Mouse (Mus musculus) spleen, postnatal 4 days (tissue): Measurements from ENCODE around the gene Dyrk1a.

Source experiments
- DNase-seq, 2 experiments: peaks; one replicate each; pipeline ENCODE4 v3.0.0; 2022; ENCODE audit warnings: low spot score in 2 of 2

The Dyrk1a gene

DNA sequence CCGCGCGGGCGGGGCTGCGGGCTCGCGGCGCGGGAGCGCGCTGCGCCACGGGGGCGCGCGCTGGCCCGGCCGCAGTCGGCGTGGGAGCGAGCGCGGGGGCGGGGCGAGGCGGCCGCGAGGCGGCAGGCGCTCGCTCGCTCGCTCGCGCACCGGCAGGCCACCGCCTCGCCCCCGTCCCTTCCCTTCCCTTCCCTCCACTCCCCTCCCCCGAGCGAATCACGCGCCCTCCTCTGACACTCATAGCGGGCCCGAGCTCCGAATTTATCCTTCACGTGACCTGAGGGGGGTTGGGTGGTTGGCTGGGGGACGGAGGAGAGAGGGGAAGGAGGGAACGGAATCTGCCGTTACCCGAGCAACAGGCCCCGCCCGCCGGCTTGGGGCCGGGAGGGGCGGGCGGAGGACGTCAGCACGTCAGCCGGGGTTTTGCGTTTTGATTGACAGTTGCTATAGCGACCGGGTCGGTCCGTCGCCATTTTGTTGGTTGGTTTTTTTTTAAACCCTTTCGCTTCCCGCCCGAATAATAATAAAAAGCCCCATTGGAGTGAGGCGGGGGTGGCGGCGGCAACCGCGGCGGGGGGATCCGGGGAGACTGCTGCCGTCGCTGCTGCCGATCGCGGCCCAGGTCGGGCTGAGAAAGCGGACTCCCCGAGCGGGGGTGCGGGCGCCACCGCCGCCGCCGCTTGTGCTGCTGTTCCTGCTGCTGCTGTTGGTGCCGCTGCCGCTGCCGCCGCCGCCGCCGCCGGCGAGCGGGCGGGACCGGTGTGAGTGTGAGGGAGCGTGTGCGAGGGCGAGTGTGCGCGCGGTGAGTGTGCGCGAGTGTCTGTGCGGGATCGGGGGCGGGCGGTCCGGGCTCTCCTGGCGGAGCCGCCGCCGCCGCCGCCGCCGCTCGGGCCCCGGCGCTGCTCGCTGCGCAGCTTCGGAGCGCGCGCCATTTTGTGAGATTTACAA lies at the start of gene Dyrk1a:
Gene Dyrk1a (plus strand): TSS at position 782 of the 948 bp plus-strand sequence.
- peak; percentile 98 to 99 for DNase-seq

GRCm38 (mm10) chr16:94523594-94524377 lies 46.0 kb upstream of the Dyrk1a start:
- no peak for DNase-seq

DNA sequence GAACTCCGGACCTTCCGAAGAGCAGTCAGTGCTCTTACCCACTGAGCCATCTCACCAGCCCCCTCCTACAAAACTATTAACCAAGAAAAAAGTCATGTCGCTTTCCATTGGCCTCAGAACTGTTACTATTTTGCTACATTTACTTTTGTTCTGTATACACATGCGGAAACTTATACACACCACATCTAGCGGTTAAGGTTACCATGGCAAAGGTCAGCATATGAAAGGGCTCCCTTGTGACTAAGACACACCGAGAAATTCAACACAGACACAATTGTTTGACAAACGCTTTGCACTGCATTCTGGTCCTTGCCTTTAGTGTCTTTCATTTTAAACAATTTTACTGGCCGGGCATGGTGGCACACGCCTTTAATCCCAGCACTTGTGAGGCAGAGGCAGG lies 45.1 kb upstream of the Dyrk1a start:
- DNase-seq = no peak

DNA sequence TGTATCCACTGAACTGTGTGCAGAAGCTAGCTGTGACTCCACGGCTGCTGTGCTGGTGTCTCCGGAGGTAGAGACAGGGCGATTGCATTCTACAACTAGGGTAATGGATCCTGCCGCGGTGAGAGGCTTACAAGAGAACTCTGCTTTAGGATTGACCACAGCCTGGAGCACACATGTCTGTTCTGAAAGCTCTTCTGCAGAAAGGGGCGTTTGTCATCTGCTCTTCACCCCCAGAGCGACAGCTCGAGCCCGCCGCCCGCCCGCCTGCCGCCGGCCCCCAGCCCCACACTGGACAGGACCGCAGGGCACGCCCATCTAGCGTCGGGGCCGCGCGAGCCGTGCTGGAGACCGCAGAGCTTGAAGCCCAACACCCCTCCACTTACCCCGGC lies 43.9 kb upstream of the Dyrk1a start:
- no peak for DNase-seq

- DNase-seq = peak; percentile 98 to 99
These were observed 43.3 kb upstream of the Dyrk1a start, which contains the start of gene Vps26c for GRCm38 (mm10) chr16:94526344-94527151. TSS of gene Vps26c (minus strand) at chr16:94526830.

DNA sequence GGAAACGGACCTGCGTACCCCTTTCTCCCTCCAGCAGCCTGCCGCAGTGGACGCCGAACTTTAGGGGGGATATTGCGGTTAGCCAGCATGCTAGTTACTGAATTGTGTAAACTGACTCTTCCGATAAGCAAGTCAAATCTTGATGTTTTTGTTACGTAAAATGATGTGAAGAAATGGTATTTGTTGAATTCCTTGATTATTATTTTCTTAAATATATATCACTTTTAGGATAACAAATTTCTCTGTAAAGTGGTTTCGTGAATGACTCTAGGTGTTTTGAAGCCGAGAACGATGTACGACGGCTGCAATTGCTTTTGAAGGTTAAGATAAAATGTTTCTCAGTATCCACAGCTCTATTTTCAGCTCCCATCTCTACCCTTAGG lies 42.7 kb upstream of the Dyrk1a start:
- DNase-seq = no peak

- DNase-seq = no peak
These were observed 42.3 kb upstream of the Dyrk1a start for GRCm38 (mm10) chr16:94527546-94527945.

DNA sequence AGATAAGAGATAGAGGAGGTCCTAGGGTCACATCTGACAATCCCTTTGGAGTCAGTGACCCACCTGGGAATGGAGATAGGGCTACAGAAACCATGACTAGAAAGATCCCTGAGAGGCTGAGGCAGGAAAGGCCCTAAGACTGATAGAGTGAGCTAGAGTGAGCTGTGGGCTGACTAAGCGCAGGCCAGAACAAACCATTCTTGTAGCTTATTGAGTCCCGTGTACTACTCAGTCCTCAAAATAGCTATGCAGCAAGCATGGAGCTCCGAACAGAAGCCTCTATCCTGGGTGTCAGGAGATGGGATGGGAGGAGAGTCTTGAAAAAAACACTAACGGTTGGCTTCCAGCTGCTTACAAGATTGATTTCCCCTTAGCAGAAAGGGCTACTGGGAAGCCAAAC lies 38.5 kb upstream of the Dyrk1a start:
- no peak for DNase-seq

DNA sequence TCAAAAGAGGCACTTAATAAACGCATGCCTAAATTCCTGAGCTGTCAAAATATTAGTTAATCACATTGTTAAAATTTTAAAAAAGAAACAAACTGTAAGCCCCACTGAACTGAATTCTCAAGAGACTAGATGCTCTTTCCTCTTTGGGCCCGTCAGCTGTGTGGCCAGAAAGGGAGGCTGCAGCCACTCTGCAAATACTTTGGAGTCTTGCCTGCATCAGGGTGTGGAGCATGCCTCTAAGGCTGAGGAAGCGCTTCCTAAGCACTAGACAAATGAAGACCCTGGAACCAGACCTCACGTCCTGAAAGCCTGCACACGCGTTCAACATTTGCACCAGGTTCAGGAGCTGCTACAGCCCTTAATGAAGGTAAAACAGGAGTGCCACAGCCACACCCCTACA lies 36.1 kb upstream of the Dyrk1a start:
- no peak for DNase-seq

- DNase-seq = no peak
These were observed 34.1 kb upstream of the Dyrk1a start for GRCm38 (mm10) chr16:94535716-94536115.

DNA sequence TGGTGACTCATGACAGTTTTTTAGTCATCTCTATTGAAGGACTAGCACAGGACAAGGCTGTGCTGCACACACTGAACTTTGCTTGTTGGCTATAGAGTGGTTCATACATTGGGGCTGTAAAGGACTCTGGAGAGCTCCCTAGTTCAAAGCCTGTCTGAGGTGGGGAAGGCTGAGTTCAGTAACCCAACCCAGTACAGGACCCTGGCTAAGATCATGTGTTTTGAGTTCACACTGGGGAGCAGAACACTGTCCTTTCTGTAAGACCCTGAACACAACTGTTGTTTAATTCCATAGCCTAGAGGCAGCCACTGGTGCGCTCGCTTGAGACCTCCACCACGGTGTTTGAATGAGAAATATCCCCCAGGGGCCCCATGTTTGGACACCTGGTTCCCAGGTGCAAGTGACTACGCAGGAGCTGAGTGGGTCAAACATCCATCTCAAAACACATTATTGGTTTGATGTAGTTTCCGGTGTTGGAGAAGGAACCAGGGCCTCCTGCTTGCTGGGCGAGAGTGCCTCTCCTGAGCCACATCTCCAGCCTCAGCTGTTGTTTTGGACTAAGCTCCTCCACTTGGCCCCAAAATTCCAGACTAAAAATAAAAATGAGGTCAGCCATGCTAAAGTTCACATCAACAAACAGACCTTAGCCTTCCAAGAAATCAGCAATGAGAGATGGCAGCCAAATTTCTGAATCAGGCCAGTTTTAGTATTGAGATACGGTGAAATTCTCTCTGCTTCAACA lies 33.2 kb upstream of the Dyrk1a start:
- DNase-seq = no peak

DNA sequence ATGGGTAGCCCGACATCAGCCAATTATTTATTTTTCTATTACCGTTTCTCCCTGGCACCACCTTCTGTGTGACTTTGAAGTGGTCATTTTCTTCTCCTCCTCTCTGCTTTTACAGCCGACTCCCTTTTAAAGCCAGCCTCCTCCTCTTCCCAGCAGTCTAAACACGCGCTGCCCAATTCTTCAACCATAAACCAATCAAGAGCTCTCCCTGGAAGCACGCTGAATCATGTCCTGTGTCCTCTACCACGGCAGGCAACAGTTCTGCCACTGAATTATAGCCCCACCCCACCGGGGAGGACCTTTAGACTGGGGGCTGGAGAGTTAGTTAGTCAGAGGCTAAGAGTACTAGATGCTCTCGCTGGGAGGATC lies 32.7 kb upstream of the Dyrk1a start:
- DNase-seq = no peak

DNA sequence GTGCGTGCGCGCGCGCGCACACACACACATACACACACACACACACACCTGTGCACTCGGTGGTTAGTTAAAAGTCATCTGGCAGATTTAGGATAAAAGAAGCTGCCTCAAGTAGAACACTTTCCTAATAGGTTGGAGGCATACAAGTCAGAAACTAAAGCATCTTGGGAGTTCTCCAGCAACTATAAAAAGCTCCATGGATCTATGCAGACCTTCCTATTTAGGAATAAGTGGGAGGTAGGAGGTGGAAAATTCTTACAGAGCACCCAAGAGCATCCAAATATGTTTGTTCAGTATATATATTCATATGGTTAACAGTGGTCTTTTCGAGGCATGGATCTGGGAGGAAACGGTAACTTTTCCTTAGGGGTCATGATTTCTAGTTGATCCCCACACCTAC lies 29.7 kb upstream of the Dyrk1a start:
- no peak for DNase-seq

- DNase-seq = no peak
These were observed 26.9 kb upstream of the Dyrk1a start for GRCm38 (mm10) chr16:94542898-94543297.

GRCm38 (mm10) chr16:94544540-94545105 lies 25.2 kb upstream of the Dyrk1a start:
- DNase-seq = no peak

GRCm38 (mm10) chr16:94545781-94546562 lies 23.8 kb upstream of the Dyrk1a start:
- DNase-seq = no peak

DNA sequence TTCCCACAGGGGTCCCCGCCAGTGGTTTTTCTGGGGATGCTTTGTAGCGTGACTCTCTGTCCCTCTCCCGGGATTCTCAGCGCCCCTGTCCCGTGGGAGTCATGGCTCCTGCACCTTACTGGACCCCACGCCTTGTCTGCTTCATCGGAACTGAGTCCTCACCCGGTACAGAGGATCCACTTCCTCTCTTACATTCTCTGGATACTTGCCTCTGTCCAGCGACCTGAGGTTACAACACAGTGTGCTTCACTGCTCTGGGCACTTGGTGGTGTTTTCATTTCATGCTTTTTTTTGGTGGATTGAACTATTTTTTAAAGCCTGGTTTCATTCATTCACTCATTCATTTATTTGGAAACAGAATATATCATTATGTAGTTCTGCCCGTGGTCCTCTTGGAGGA lies 20.0 kb upstream of the Dyrk1a start:
- no peak for DNase-seq

DNA sequence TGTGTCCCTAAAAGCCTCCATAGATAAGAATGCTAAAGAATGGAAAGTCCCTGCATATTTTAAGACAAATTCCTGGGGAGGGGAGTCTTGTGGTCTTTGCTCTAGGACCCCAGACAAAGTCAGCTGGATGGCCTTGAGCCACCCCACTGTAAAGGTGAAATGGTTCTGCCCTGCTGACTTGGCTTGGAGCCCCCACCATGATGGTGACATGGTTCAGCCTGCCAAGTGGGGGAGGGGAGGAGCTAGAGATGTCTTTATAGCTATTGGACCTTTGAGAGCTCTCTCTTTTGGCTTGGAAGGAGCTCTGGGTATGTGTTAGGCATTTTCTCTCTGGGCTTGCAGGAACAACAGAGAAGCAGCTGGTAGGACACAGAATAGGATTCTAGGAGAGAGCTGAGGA lies 17.9 kb upstream of the Dyrk1a start:
- no peak for DNase-seq

DNA sequence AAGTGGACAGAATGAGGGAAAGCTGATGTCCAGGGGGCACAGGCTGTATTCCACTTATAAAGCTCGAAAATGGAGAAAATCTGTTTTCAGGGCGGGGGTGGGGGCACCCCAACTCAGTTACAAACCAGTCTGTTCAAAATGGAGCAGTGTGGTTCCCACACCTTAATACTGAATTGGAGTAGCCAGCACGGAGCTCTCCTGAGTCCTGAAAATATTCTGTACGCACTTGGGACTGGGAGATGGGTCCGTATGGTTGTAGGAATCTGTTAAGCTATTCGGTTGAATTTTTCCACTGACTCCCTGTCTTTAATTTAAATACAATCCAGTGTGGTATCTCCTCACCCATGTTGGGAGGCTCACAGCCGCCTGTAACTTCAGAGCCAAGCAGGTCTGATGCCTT lies 14.5 kb upstream of the Dyrk1a start:
- no peak for DNase-seq

DNA sequence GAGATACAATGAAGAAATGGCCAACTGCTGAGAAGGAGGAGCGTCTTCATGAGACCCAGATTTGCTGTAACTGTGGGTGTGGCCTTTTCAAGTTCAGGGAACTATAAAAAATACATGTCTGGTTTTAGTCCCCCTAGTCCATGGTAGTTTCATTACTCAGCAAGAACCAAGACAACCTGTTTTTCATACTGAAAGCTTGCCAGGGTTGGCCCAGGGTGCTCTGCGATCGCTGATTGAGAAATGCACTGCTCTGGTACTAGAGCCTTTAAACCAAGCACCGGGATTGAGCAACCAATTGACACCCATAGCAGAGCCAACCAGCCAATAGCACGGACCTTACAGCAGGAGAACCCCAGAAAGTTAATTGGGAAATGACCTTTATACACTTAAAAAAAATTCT lies 13.6 kb upstream of the Dyrk1a start:
- no peak for DNase-seq
